Mouse (Mus musculus) liver, adult 2 months (tissue): ENCODE results near the gene Ctrc.

Experiments used
- CTCF ChIP-seq: fragments of 200-500 bp; IDR thresholded peaks from 2 replicates; pipeline ENCODE4 v1.5.1; 2011; ENCODE audit warnings: low read depth, low read length, control low read depth
- POLR2A ChIP-seq: fragments of 200-500 bp; IDR thresholded peaks from 2 replicates; pipeline ENCODE4 v1.6.1; 2011; ENCODE audit warnings: low read length, control low read depth; ENCODE audit not compliant: insufficient read depth; ENCODE audit errors: extremely low read depth

- TF ChIP-seq POLR2A = no peak
- TF ChIP-seq CTCF = no peak
Measured at GRCm38 (mm10) chr4:141869436-141870215, 23.5 kb upstream of the Ctrc start.
